Mouse (Mus musculus) thymus, postnatal 14 days (tissue): ENCODE results near the gene Dhx34.
A peak's percentile ranks its signal among the peaks of the same experiment; 100 is the strongest.

Experiments
- DNase-seq: peaks from one replicate; pipeline ENCODE4 v3.0.0; 2021

The Dhx34 gene

DNA sequence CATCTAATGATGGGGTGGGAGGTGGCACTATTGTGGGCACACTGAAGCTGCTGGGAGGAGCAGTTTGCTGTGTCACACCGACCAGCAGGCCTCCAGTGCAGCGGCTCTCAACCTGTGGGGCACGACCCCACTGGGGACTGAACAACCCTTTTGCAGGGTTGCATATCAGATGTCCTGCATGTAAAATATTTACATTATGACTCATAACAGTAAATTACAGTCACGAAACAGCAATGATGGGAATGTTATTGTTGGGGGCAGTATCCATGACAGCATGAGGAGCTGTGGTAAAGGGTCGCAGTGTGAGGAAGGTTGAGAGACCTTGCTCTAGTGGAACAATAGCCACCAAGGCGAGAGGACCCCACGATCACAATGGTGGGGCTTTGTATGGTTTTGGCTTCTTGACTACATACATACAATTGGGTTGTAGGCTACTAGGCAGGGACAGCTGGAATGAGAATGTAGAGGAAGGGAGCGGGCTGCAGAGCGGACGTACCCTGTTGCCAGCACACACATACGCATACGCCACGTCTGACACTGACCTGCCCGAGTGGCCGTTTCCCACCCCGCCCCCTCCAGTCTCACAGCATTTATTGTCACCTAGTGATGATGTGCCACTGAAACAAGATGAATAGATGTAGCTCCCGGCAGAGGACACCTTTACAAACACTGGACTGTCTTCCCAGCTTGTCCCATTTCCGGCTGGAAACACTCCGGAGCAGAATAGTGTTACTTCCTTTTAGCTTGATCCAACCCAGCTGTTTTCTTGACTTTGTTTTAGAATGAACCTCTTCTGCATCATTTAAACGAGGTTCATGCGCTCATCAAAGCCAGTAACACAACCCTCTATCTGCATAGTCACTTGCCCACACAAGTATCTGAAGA lies 12.8 kb downstream of the Dhx34 start:
- no peak for DNase-seq

DNA sequence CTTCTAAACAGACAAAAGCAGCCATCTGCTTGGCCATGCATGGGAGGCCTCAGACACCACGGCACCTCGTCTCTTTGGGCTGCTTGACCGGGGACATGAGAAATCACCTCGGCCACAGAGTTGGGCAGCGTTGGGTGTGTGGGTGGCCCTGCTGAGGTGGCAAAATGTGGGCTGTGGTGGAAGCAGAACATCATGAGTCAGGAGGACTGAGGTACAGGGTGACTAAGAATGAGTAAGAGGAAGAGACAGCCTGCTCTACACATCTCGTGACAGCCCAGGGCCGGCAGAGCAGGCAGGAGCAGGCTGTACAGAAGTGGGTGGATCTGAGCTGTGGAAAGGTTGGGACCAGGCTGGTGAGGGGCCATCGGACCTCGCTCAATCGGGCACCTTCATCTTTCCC lies 14.3 kb downstream of the Dhx34 start:
- DNase-seq, result peak; percentile 51

DNA sequence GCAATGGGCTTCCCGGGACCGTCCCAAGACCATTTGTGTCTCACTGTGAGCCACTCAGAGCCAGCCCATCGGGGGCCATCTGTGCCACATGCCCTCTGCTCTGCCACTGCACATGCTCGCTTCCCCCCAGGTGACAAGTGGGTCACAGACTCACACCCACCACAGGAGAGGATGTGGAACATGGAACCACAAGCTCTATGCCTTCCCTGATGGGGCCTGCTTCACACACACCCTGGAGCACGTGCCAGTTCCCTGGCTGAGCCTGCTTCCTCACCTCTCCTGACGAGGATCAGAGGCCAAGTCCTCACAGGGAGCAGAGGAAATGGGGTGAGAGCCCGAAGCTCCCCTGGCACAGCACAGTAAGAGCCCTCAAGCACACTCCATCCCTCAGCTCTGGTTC lies 14.8 kb downstream of the Dhx34 start:
- peak; percentile 85 for DNase-seq

DNA sequence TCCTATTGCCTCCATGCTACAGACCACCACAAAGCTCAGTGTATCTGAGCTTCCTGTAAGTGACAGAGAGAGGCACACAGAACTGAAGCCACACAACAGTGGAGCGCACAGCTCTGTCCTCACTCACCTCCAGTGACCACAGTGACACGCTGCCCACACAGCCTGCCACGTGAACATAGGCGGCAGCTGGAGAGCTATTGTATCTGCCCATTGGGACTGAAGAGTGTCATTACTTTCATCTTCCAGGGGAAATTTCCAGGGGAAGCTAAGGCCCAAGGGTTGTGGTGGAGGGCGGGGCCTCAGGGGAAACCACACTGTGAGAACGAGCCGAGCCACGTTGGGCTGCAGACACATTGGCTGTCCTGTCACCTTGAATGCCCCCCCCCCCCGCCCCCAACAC lies 17.0 kb downstream of the Dhx34 start:
- DNase-seq, result no peak

DNA sequence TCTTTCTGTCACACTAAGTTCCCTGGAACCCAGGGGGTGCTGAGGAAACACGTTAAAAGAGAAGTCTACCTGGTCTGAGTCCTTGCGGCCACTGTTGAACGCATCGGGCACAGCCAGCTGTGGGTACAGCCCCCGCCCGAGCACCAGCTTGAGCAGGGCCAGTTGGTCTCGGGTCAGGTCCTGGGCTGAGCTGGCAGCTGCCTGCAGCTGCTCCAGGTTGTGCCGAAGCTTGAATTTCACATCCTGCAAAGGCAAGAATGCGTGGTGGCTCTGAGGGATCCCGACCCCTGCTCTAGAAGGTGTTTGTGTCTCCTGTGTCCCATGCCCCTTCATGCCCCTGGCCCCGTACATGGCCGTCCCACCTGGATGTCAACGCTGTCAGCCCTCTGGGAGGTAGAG lies 18.3 kb downstream of the Dhx34 start:
- DNase-seq, result no peak

DNA sequence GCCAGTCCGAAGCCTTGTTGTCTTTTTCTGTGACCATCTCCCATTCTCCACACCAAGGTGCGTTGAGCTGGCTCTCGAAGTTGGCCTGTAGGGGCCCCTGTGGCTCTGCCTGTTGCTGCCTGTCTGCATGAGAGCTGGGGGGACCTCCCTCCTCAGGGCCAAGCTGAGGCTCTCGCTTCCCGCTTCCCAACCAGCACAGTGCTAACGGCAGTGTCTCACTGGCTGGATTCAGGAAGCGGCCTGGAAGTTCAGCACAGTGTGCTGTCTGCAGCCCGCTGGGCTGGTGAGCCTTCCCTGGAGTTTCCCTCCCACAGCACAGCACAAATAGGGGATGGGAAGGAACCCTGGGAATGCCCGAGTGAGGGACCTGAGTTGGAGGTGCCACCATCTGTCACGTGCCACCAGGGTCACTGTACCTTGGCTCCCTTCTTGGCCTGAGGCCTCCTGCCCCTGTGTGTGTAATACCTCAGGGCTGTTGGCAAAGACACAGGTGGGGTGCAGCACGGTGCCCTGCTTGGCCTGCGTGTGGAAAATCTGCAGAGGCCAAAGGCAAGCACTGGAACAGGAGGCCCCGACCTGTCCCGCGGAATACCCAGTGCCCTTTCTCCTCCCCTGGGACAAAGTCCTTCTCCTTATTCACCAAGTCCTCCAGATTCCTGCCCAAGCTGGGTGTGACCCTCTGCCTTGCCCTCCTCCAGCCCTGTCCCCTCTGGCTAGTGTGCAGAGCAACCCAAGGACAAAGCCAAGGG lies 18.9 kb downstream of the Dhx34 start:
- no peak for DNase-seq

DNA sequence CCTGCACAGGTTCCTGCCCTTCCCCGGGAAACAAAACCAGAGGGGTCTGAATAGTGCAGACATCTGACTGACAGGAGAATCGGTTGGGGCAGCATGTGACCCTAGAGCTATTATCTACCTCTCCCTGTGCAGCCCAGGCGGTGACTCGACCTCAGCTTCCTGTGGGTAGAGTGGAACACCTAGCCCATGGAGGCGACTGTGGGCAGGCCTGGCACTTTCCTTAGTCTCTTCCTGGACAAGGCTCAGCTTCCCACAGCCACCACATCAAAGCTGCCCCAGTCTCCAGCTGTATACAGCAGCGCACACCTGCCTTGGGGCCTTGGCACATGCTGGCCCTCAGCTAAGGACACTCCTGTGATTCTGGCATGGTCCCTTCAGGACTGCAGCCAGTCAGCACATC lies 20.7 kb downstream of the Dhx34 start:
- DNase-seq, result peak; percentile 80

DNA sequence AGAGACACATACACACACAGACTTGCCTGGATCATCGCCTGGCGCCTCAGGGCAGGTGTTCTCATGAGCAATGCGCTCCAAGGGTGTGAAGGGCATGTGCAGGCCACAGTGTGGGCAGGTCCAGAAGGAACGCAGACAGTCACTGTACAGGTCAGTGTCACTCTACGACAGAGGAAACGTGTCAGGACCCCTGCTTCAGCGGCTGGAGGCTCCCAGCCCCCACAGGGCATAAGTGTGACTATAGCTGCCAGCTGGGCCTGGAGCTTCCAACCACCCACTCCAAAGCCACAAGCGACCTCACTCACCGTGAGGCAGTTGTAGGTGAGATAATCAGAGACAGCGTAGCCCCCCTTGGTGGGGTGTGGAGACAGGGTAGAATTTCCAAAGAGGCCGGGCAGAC lies 23.3 kb downstream of the Dhx34 start:
- DNase-seq, result peak; percentile 58

DNA sequence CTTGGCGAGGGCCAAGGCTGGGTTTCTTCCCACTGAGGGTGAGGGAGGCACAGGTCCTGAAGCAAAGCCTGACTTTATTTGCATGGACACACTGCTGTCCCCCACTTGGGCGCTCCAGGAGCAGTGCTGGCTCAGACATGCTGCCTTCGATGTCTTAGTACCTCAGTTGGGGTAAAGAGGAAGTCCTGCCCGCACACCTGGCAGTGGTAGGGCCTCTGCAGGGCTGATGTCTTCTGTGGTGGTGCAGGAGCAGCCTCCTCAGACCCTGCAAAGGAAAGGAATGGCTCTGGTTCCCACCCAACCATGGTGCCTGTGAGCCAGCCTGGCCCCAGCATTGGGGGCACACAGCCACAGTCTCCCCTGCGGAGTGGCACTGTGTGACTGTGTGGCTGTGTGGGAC lies 24.7 kb downstream of the Dhx34 start:
- DNase-seq, result peak; percentile 83

DNA sequence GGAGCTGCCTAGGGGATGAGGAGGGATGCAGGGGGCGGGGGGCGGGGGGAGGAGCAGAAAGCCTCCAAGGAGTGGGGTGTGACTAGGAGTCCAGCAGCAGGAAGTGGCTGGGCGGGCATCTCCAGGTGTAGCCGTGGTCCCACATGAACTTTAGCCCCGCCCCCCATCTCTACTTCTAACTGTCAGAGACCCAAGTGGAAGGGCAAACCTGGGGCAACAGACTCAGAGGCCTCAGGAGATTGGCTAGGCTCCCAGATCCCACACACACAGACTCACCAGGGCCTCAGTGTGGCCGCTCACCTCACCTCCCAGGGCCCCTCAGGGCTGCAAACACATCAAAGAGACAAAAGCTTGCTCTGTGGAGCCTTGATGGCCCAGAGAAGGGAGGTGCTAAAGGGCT lies 25.2 kb downstream of the Dhx34 start:
- DNase-seq, result peak; percentile 63

DNA sequence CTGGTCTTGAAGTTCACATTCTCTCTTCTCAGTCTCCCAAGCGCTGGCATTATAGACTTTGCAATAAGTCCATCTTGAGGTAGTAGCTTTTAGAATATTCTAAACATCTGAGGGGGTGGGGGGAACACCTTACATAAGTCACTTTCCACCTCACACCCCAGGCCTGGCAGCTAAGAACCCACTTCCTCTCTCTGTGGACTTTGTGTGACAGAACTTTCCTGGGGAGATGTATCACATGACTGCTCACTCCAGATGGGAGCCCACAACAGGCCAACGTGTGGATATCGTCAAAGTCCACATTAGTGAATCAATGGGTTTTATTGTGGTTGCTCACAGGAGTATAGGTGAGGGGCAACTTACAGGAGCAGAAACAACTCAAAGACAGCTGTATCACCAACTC lies 28.1 kb downstream of the Dhx34 start:
- DNase-seq, result no peak

DNA sequence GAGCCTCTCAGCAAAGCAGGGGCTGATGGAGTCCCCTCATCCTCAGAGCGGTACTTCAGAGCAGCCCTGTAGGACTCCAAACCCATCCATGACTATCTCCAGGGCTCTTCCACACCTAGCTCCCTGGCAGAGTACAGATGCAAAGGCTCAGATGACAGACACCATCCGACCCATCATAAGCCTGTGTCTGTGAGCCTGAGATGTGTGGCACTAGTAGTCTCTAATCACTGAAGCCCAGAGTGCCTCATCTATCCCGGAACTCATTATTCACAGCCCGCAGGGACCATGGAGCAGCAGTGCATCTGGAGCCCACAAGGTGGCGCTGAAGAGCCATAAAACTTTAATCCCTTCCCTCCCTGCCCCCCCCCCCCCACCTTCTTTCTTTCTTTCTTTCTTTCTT lies 29.5 kb downstream of the Dhx34 start:
- peak; percentile 84 for DNase-seq

DNA sequence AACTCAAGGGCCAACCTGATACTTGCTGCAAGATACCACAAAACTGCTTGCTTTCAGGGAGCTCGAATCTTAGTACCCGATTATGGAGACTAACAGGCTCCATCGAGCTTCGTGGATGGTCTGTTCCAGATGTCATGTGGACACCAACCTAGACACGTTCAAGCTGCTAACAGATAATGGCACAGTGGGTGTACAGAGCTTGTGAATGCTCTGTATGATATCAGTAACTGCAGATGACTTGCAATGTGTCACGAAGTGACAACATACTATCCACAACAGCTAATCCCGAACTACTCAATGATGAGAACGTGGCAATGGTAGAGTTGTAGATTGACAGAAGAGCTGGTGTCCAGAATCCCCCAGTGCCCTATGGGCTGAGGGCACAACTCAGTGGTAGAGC lies 34.3 kb downstream of the Dhx34 start:
- no peak for DNase-seq

DNA sequence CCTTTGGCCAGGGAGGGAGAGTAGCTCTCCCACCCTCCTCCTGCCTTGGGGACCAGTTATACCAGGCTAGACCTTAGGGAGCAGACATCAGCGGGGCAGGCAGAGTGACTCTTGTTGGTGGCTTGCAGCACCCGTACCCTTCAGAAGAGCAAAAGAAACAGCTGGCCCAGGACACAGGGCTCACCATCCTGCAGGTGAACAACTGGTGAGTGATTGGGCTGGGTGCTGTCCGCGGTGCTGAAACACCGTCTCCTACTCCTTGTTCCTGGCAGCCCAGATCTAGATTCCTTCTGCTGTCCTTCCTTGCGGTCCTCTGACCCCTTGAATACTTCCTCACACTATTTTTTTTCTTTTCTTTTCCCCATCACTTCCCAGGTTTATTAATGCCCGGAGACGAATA lies 38.2 kb downstream of the Dhx34 start:
- peak; percentile 64 for DNase-seq

DNA sequence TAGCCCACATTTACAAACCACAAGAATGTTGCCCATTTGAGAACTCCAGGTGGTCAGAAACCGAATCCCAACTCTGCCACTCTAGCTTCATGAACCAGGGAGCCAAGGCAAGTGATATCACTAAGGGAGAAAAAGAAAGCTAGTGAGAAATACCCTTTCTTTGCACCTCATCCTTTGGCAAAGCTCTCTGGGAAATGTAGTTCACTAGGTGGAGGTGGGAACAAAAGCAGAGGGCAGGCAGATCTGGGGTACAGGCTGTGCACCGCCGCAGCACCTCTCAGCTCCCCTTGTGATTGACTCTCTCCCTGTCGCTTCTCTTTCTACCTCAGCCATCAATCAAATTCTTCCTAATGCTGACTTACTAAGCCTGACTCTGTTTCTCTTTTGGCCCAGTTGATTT lies 43.7 kb downstream of the Dhx34 start:
- DNase-seq, result no peak

DNA sequence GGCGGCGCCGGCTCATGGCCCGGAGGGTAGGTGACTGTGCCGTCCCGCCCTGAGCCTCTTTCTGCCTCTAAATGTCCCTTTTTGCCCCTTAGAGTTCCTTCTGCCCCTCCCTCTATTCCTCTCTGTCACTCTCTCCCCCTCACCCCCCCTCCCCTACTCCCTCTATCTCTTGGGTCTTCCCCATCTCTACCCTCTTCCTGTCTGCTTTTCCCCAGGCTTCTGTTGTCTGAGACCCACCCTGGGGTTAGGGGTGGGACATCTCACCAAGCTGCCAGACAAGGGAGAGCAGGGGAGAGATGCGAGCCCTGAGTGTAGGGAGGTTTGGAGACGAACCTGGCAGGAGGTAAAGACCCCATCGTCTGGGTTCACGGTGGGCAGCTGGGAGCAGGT lies 46.3 kb downstream of the Dhx34 start:
- DNase-seq, result peak; percentile 37

DNA sequence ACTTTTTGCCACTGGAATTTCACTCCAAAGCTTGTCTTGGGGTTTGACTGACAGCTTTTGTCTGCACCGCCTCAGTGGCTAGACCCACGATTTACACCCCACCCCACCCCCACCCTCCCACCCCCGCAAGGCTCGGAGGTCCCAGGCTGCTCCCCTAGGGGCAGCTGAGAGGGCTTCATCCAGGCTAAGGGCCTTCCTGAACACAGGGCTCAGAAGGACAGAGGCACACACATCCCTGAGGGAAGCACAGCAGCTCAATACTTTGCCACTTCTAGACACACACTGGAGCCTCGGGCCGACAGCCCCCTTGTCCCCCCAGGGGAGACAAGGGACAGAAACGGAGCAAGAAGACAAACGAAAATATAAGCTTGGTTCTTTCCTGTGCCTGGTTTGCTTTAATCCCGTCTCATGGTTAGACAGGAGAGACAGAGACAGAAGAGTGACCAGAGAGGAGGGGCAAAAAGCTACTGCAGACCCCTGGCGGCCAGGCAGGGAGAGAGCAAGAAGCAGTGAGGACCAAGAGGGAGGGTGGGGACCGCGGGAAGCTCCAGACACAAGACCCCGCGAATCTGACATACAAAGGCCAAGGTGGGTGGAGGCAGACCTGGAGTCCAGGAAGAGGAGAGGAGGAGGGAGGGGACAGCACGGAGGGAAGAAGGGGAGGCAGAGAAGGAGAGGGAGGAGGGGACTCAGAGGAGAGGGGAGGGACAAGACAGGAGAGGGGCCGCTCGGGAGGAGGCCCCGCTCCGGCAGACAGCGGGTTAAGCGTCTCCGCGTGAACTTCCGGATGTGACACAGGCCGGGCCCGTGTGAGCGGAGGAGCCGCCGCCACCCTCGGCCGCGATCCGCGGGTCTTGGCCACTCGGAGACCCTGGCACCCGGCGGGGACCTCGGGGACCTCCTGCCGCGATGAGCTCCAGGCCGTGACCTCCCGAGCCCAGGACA lies 47.0 kb downstream of the Dhx34 start, which contains the start of gene Meis3:
Gene Meis3 (plus strand): TSS at position 494 of the 945 bp plus-strand sequence.
- DNase-seq, result peak; percentile 79

DNA sequence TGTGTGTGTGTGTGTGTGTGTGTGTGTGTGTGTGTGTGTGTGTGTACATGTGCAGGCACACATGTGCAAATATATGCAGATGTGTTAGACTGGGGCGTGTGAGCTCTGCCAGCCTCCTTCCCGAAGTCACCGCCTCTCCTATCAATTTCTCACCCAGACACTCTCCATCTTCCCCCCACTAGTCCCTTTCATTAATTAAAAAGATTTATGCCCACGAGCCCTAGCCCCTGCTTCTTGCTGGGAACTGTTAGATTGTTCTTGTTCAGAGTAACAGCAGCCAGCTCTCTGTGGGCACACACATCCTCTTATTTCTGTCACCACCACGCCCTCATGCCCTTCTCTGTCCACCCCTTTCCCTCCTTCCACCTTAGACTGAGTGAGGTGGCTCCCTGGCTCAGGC lies 48.7 kb downstream of the Dhx34 start:
- DNase-seq, result no peak

DNA sequence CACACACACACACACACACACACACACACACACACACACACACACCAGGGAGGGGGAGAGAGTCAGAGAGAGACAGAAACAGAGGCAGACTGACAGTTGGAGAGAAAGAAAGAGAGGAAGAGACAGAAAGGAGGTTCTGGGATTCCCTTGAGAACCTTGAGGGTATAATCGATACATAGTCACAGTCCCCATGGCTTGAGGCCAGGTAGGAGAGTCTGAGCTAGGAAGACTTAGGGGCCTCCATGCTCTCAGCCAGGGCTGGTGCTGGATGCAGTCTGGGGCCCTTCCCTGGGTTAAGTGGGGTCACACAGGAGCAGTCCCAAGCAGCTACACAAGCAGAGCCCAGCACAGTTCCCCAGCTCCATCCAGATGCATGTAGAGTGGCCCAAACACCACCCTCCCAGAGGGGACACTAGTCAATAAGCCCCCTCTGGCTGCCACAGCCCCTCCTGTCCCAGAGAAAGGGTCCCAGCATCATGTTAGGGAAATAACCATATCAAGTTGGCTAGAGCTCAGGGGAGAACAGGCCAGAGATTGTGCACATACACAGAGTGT lies 49.2 kb downstream of the Dhx34 start:
- no peak for DNase-seq

DNA sequence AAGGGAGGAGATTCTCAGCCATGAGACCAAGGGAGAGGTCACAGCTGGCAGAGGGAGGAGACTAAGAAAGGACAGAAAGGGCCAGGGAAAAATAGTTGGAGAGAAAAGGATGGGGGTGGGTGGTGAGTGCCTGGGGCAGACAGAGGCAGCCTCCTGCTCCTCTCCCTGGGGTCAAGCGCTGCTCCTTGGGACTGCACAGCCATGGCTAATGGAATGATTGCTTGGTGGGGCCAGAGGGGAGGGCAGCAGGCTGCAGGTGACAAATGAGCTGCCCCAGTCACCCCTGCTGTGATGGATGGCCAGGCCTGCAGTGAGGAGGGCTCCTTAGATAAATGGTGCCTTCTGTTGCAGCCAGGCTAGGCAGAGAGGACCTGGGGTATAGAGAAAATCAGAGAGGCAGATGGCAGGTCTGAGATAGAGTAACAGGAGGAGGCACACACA lies 49.7 kb downstream of the Dhx34 start:
- DNase-seq, result no peak

DNA sequence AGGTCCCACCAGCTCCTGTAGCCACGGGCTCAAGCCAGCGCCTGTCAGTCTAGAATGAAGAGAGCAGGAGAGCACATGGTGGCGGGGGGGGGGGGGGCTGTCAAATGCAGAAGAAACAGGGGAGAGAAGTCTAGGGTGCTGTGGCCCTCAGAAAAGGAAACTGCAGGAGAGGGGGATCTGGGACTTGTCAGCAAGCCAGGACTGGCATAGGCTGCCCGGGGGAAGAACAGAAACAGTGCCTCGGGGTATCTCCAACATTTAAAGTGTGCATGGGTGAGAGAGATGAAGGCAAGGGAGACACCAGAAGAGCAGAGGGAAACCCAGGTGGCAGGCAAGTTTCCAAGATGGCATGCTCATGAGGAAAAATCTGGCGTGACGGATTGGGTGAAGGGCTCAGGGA lies 59.8 kb downstream of the Dhx34 start:
- no peak for DNase-seq

DNA sequence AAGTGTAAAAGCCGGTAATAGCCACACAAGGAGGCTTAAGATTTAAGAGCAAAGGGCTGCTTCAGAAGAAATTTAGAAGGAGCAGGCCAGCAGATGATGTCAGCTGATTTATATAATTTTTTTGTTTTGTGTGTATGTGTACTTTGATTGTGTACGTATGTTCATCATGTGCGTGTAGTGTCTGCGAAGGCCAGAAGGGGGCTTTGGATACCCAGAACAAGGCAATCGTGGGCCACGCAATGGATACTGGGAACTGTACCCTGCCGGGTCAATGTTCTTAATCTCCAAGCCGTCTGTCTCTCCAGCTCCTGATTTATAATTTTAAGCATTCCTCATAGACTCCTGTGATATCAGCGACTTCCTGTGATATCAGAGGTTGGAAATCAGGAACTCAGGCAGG lies 60.5 kb downstream of the Dhx34 start:
- DNase-seq, result no peak

DNA sequence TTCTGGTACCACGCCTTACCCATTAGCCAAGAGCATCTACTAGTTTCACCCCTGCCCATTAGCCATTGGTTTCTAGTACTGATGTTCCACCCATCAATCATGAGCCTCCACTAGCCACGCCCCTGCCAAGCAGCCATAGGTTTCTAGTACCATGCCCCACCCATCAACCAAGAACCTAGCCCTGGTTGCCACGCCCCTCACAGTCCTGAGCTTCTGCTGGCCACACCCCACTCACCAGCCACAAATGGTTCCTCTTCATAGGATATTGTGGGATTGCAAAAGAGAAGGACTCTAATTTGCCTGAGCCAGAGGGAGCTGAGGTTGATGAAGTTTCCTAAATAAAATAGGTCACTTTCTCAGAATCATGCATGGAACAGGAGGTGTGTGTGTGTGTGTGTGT lies 61.1 kb downstream of the Dhx34 start:
- no peak for DNase-seq
